Mouse (Mus musculus) MEL (cell line): ENCODE measurements around the gene Aven.

ENCODE experiments used
- CTCF ChIP-seq, 3 experiments: IDR thresholded peaks in 2 of 3; conservative IDR thresholded peaks in 1 of 3; 2 replicates each; pipeline ENCODE4 v1.5.1; 2011 to 2012; ENCODE audit warnings: low read length in 3 of 3, low read depth in 2 of 3, mild to moderate bottlenecking in 2 of 3, improper control_type of control experiment in 1 of 3, inconsistent platforms in 1 of 3, mixed read lengths in 1 of 3, moderate library complexity in 1 of 3; ENCODE audit not compliant: control insufficient read depth in 1 of 3, insufficient read depth in 1 of 3, poor library complexity in 1 of 3, severe bottlenecking in 1 of 3
- ELF1 ChIP-seq: IDR thresholded peaks from 2 replicates; pipeline ENCODE4 v1.6.1; 2014; ENCODE audit warnings: low read depth, mild to moderate bottlenecking, inconsistent platforms, low read length, improper control_type of control experiment, moderate library complexity
- ETS1 ChIP-seq: IDR thresholded peaks from 2 replicates; pipeline ENCODE4 v1.6.1; 2012; ENCODE audit warnings: low read depth, mild to moderate bottlenecking, inconsistent platforms, low read length, improper control_type of control experiment, moderate library complexity
- HCFC1 ChIP-seq: IDR thresholded peaks from 2 replicates; pipeline ENCODE4 v1.6.1; 2012; ENCODE audit warnings: low read depth, mild to moderate bottlenecking, inconsistent platforms, low read length, improper control_type of control experiment, moderate library complexity
- POLR2A ChIP-seq, 2 experiments: IDR thresholded peaks; 2 replicates each; pipeline ENCODE4 v1.6.1; 2011 to 2012; ENCODE audit warnings: low read length in 2 of 2, mild to moderate bottlenecking in 2 of 2, control low read depth in 1 of 2, improper control_type of control experiment in 1 of 2, low read depth in 1 of 2, moderate library complexity in 1 of 2; ENCODE audit not compliant: control insufficient read depth in 1 of 2, insufficient read depth in 1 of 2, poor library complexity in 1 of 2
- SIN3A ChIP-seq: IDR thresholded peaks from 2 replicates; pipeline ENCODE4 v1.6.1; 2012; ENCODE audit warnings: low read length, improper control_type of control experiment, inconsistent platforms
- USF1 ChIP-seq: IDR thresholded peaks from 2 replicates; pipeline ENCODE4 v1.6.1; 2014; ENCODE audit warnings: low read depth, mild to moderate bottlenecking, inconsistent platforms, low read length, improper control_type of control experiment, moderate library complexity

- TF ChIP-seq SIN3A (no peak), CTCF (IDR thresholded peaks at IDR 0.05 in 2 of 3, conservative IDR thresholded peaks at IDR 0.05 in 1 of 3; ENCODE audit: control insufficient read depth in 1 of 3, insufficient read depth in 1 of 3, low read depth in 2 of 3, low read length in 3 of 3, poor library complexity in 1 of 3, severe bottlenecking in 1 of 3) (no peak), POLR2A (IDR thresholded peaks at IDR 0.05; ENCODE audit: control insufficient read depth in 1 of 2, insufficient read depth in 1 of 2, low read depth in 1 of 2, low read length in 2 of 2, poor library complexity in 1 of 2) (no peak), HCFC1 (no peak), ETS1 (0 out of 2 replicates have a peak, but pooled peaks have one; percentile 10), ELF1 (no peak), USF1 (no peak)
Observed at GRCm38 (mm10) chr2:112491629-112492028, 1.1 kb upstream of the Aven start.
